Mouse (Mus musculus): ENCODE results near the gene Aebp2. TPM values are rescaled to one million over a fixed set of nuclear protein-coding genes. Genes with fewer than 3 reads are reported as not detected.
"Not testable (repeated sequence)": the region's sequence is repeated elsewhere in the genome, so short reads cannot be mapped to it uniquely, and the experiment has no call there.

Aebp2 gene
- total RNA-seq, 2 experiments from 2014 or later, result 65.3 to 66.5 TPM

- no peak for DNase-seq (ENCODE audit: low spot score in 2 of 2)
- intact Hi-C loops (cut with DNase I), result no loop called here
Observed at GRCm38 (mm10) chr6:140642655-140643054, 20.2 kb downstream of the Aebp2 start.

DNA sequence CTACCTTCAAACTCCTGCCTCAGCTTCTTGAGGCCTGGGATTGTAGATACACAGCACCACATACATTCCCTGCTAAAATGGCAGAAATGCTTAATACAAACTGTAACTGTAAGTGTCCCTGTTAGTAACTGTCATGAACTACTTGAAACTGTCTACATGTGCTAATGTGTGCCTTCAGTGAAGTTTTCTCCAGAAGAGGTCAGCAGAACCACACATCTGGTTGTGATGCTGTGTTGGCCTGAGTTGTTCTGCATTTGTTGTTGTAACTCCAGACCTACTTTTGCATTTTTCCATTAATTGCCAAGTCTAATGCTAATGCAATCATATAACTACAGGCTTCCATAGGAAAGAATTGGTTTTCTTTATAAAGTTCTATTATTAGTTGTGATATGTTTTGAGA lies 23.5 kb downstream of the Aebp2 start:
- no peak for DNase-seq (ENCODE audit: low spot score in 2 of 2)
- intact Hi-C loops (cut with DNase I), result loop anchor here (5.0 kb wide), 1 partner anchor 66 kb away; no protein-coding TSS in a partner anchor

DNA sequence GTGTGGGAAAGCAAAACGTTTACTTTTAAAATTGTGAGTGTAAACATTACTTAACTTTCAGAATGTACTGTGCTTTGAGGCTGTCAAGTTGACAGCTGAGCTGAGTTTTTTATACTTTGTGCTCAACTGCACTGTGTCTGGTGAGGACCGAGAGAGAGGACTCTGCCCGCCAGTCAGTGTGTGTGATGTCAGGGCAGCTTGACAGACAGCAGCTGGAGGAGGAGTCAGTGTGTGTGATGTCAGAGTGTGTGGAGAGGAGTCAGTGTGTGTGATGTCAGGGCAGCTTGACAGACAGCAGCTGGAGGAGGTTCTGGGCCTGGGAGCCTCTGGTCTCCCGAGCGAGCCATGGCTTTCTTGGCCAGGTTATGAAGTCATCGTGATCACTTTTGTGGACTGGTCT lies 24.4 kb downstream of the Aebp2 start:
- intact Hi-C loops (cut with DNase I), result loop anchor here (5.0 kb wide), 1 partner anchor 65 kb away; no protein-coding TSS in a partner anchor
- no peak for DNase-seq (ENCODE audit: low spot score in 2 of 2)

GRCm38 (mm10) chr6:140649812-140650211 lies 27.3 kb downstream of the Aebp2 start:
- no peak for DNase-seq (ENCODE audit: low spot score in 2 of 2)
- intact Hi-C loops (cut with DNase I), result loop anchor here (5.0 kb wide), 1 partner anchor 62 kb away; no protein-coding TSS in a partner anchor

DNA sequence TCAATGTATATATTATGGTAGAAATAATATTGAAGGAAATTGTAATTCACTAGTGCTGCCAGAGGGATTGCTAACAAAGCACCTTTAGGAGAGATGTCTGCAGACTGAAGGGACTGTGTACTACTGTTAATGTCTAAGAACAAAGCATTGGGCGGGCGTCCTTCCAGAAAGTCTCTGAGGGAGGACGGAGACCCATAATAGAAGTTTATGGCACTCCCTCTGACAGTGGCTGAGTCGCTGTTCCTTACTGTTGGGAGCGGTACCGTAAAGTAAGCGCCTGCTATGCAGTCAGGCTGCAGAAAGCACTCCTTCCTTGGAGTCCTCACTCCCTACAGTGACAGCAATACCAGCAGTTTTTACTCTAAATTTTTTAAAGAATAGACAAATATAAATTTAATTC lies 29.5 kb downstream of the Aebp2 start:
- intact Hi-C loops (cut with DNase I), result no loop called here
- no peak for DNase-seq (ENCODE audit: low spot score in 2 of 2)

DNA sequence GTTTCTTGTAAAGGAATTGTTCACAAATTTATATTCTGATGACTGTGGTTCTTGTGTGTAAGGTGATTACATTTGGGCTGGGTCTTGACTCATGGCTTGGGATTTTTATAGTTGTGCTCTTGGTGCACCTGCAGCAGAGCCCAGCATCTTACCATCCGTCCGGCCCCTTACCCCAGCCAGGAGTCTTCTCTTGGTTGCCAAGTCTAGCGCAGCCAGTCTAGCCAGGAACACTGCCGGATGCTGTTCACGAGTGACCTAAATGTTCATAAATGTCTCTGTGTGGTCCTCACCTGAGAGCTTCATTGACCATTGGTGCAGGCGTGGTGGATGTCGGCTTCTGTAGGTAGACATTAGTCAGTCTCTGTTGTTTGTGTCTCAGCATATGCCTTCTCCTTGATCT lies 33.0 kb downstream of the Aebp2 start:
- intact Hi-C loops (cut with DNase I), result no loop called here
- no peak for DNase-seq (ENCODE audit: low spot score in 2 of 2)

DNA sequence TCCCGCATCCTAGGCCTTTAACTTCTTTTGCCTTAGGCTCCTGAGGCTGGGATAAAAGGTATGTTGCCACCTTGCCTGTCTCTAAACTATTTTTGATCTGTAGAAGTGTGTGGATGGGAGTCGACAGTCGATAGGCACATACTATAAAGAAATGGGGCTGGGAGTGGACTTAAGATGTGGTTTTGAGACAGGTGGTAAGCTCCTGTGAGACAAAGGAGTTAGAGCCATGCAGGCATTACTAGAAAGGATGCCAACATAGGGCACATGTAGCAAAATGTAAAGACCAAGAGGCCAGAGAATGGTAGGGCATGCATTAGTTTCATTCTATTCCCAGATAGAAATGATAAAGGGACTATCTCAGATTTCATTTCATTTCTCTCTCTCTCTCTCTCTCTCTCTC lies 34.5 kb downstream of the Aebp2 start:
- intact Hi-C loops (cut with DNase I), result no loop called here
- no peak for DNase-seq (ENCODE audit: low spot score in 2 of 2)

DNA sequence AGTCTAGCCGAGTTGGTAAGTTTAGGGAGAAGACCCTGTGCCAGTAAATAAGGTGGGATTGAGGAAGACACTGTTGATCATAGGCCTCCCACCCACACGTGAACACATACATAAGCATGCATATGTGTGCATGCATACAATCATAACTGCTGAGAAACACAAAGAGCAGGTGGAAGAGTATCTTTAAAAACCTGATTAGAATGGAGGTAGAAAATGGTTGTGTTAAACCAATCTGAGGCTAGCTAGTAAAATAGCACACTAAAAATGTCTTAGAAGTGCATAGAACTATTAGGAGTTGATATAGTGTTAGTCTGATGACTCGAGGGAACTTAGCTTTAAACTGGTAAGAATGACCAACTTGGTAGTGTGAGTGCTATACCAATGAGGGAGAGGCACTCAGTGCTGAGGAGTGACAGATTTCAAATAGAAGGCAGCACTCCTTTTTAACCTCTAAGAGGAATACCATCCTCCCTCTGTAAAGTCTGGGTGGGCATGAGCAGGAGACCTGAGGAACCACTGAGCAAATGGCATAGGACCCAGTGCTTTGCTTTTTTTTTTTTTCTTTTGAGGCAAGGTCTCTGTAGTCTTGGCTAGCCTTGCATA lies 35.6 kb downstream of the Aebp2 start:
- intact Hi-C loops (cut with DNase I), result no loop called here
- DNase-seq (ENCODE audit: low spot score in 2 of 2), result no peak

DNA sequence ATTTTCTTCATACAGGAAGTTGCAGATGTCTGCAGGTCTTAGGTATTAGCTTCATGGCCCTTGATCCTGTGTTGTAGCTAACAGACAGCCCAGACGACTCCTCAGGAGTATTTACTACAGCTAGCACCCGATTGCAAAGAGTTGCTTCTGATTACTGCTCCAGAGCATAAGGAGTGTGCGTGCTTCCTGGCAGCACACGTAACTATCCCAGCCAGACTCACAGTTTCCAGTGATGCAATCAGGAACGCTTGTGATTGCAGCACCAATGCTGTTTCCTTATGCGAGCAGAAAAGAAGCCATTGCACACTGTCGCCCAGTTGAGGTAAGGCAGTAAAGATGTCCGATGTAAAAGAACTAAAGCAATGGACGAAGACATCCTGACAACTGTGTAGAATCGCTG lies 38.6 kb downstream of the Aebp2 start:
- no peak for DNase-seq (ENCODE audit: low spot score in 2 of 2)
- intact Hi-C loops (cut with DNase I), result no loop called here

DNA sequence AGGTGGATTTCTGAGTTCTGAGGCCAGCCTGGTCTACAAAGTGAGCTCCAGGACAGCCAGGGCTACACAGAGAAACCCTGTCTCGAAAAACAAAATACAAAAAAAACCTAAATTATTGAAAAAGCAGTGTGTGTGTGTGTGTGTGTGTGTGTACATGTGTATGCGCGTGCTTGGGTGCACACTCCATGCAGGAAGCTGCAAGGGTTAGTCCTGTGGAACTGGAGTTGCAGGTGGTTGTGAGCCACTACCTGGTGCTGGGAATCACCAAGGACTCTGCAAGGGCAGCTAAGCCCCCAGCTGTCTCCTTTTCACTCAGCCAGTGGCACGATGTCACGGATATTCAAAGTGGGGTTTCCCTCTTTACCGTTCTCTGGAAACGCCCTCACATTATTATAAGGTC lies 39.3 kb downstream of the Aebp2 start:
- intact Hi-C loops (cut with DNase I), result no loop called here
- DNase-seq (ENCODE audit: low spot score in 2 of 2), result no peak

GRCm38 (mm10) chr6:140662290-140662689 lies 39.8 kb downstream of the Aebp2 start:
- intact Hi-C loops (cut with DNase I), result no loop called here
- DNase-seq (ENCODE audit: low spot score in 2 of 2), result no peak

- DNase-seq (ENCODE audit: low spot score in 2 of 2); intact Hi-C loops (cut with DNase I): not testable (repeated sequence)
Observed at GRCm38 (mm10) chr6:140662697-140663096, 40.2 kb downstream of the Aebp2 start.

DNA sequence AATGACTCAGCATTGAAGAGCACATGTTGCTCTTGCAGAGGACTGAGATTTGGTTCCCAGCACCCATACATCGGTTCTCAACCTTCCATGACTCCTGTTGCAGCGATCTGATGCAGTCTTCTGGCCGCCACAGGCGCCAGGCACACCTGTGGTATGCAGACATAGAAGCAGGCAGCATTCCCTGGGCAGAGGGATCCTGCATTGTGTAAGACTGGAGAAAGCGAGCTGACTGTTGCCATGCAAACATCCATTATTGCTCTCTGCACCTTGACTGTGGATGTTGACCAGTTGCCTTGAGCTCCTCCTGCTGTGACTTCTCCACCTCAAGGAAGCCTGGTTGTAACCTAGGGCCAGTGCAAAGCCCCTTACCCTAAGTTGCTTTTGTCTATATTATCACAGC lies 42.1 kb downstream of the Aebp2 start:
- DNase-seq (ENCODE audit: low spot score in 2 of 2), result no peak
- intact Hi-C loops (cut with DNase I), result no loop called here

DNA sequence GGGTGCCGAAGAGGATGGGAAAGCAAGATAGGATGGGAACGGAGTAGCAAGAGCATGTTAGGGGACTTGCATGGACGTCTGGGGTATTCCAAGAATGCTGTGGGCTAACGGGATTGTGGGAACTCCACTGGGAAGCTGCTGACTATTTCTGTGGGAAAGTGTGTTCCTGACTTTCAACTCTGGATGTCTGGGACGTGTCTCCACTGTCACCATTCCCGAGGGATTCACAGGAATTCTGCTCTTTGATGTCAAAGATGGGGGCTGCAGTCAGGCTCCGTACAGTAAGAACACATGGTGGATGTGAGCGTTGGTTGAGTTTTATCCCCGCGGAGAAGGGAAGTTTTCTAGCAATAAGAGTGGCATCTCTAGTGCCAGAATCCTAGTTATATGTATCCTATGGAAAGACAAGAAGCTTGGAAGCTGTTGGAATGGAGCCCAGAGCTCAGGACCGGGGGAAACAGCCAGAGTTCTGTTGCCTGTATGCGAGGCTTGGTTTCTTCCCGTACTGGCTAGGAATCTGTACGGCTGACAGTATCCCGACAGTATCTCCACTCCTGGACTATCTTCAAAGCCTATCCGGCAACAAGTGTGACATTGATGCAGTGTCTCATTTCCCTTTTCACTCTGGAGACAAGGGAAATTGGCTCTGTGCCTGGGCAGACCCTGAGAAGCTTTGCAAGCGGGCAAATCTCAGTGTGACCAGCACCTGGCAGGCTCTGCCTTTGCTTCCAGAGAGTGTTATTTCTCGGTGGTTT lies 44.2 kb downstream of the Aebp2 start:
- intact Hi-C loops (cut with DNase I), result no loop called here
- DNase-seq (ENCODE audit: low spot score in 2 of 2), result peak in 1 of 2 experiments; percentile 29

- no peak for DNase-seq (ENCODE audit: low spot score in 2 of 2)
- intact Hi-C loops (cut with DNase I), result no loop called here
Observed at GRCm38 (mm10) chr6:140667289-140667906, 44.9 kb downstream of the Aebp2 start.

DNA sequence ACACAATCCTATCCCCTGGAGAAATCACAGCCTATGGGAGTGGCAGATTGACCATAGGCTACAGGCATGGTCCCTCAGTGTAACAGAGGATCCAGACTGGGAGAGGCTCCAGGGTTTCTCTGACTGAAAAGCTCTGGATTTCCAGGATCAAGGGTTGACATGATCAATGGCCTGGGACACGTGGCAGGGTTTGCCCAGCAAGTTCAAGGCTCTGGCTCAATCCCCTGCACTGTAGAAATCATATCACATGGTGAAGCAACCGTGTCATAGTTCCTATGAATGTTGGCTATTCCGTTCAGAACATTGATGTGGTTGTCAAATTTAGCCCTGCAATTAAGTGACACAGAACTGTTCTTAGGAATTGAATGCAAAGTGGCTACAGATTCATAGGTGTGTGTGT lies 52.0 kb downstream of the Aebp2 start:
- no peak for DNase-seq (ENCODE audit: low spot score in 2 of 2)
- intact Hi-C loops (cut with DNase I), result no loop called here

GRCm38 (mm10) chr6:140676094-140676493 lies 53.6 kb downstream of the Aebp2 start:
- no peak for DNase-seq (ENCODE audit: low spot score in 2 of 2)
- intact Hi-C loops (cut with DNase I), result no loop called here

DNA sequence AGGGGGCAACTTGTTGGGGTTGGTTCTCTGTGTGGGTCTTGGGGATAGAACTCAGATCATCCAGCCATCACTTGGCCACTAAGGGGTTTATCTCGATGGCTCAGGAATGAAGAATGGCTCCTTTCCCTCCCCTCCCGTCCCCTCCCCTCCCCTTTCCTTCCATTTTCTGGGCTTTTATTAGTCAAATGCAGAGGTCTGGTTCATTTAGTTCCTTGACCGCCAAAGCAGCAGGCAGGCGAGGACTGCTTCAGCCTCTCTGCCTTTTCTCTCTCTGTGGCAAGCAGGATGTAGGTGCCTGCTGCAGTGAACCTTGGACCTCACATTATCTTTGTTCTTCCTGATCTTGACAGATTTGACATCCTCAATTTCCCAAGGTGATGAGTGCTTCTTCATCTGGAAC lies 54.6 kb downstream of the Aebp2 start:
- intact Hi-C loops (cut with DNase I), result no loop called here
- no peak for DNase-seq (ENCODE audit: low spot score in 2 of 2)

- intact Hi-C loops (cut with DNase I), result no loop called here
- DNase-seq (ENCODE audit: low spot score in 2 of 2), result no peak
Observed at GRCm38 (mm10) chr6:140677960-140678359, 55.5 kb downstream of the Aebp2 start.

GRCm38 (mm10) chr6:140678658-140679271 lies 56.3 kb downstream of the Aebp2 start:
- intact Hi-C loops (cut with DNase I), result no loop called here
- DNase-seq (ENCODE audit: low spot score in 2 of 2), result peak; percentile 52 to 69

Measured in left cerebral cortex, postnatal 25 days (tissue).